Mouse (Mus musculus) kidney, adult 2 months (tissue): ENCODE data around the gene Atxn7l2. TPM values are rescaled to one million over a fixed set of nuclear protein-coding genes. Genes with fewer than 3 reads are reported as not detected.

Experiments used
- DNase-seq: peaks from one replicate; pipeline ENCODE4 v3.0.0; 2021
- H3K27ac ChIP-seq: fragments of 200-500 bp; 2 replicates; pipeline ENCODE4 v1.5.1; 2012; ENCODE audit warnings: low read depth, low read length, control low read depth, inconsistent platforms; ENCODE audit not compliant: insufficient read depth
- H3K27me3 ChIP-seq: fragments of 200-500 bp; replicated peaks from 2 replicates; pipeline ENCODE4 v1.6.1; 2012; ENCODE audit warnings: mild to moderate bottlenecking, moderate library complexity, low read length, inconsistent platforms; ENCODE audit not compliant: control insufficient read depth, insufficient read depth
- H3K36me3 ChIP-seq: fragments of 200-500 bp; 2 replicates; pipeline ENCODE4 v1.6.1; 2012; ENCODE audit warnings: mild to moderate bottlenecking, moderate library complexity, low read length, inconsistent platforms; ENCODE audit not compliant: control insufficient read depth, insufficient read depth
- H3K4me1 ChIP-seq: fragments of 200-500 bp; 2 replicates; pipeline ENCODE4 v1.6.1; 2011; ENCODE audit warnings: low read length; ENCODE audit not compliant: control insufficient read depth, insufficient read depth
- H3K4me3 ChIP-seq: fragments of 200-500 bp; 2 replicates; pipeline ENCODE4 v1.5.1; 2011; ENCODE audit warnings: mild to moderate bottlenecking, low read depth, low read length, control low read depth; ENCODE audit not compliant: insufficient read depth
- CTCF ChIP-seq: fragments of 200-500 bp; conservative IDR thresholded peaks from 2 replicates; pipeline ENCODE4 v1.5.1; 2011; ENCODE audit warnings: low read depth, mild to moderate bottlenecking, control low read depth, low read length, moderate library complexity, mixed read lengths; ENCODE audit not compliant: insufficient read depth, insufficient read length
- POLR2A ChIP-seq: fragments of 200-500 bp; IDR thresholded peaks from one replicate; pipeline ENCODE4 v1.6.1; 2011; ENCODE audit warnings: low read depth, low read length, control low read depth
- WGBS: fragments of 180-500 bp; shearing (Covaris S2); methylation state at CpG from one replicate; pipeline ENCODE4 v1.1.7; 2018; 5-methylcytosine and 5-hydroxymethylcytosine counted together
- polyA plus RNA-seq: library from polyadenylated mRNA; depleted of rRNA; stranded (reverse); fragments of >200 nt; gene quantifications from 2 replicates; pipeline ENCODE4 v1.2.3, GENCODE M21; 2012; rRNA removed

Gene Atxn7l2
- 23.1 and 29.3 TPM in 2 replicates for polyA plus RNA-seq

GRCm38 (mm10) chr3:108210771-108211139 lies at the start of gene Atxn7l2:
Gene Atxn7l2, minus strand, starts transcription at chr3:108210934.
- TF ChIP-seq POLR2A (no peak), CTCF (no peak)
- Histone ChIP-seq H3K36me3 (no peaks in the 10 kb centered on the region), H3K4me1 (peaks cover 6% of the 10 kb centered on the region; the same call in 1 of the 2 replicates), H3K27me3 (no peaks in the 10 kb centered on the region), H3K27ac (peak within 1 kb of the TSS; percentile 54), H3K4me3 (peak within 1 kb of the TSS; percentile 71)
- no peak for DNase-seq
- 1% methylated on average over 14 of the region's 14 CpGs for WGBS

GRCm38 (mm10) chr3:108259319-108259718 lies 48.6 kb upstream of the Atxn7l2 start:
- Histone ChIP-seq H3K27ac (no peak overlapping the region), H3K4me1 (no peaks in the 10 kb centered on the region; the same call in 1 of the 2 replicates), H3K36me3 (peaks cover 1% of the 10 kb centered on the region; the same call in 1 of the 2 replicates), H3K27me3 (no peaks in the 10 kb centered on the region), H3K4me3 (no peak overlapping the region)
- 63% methylated on average over 3 of the region's 3 CpGs for WGBS
- DNase-seq = no peak
- TF ChIP-seq POLR2A = no peak
- TF ChIP-seq CTCF = no peak

GRCm38 (mm10) chr3:108257831-108258500 lies 47.2 kb upstream of the Atxn7l2 start:
- Histone ChIP-seq H3K4me1 (no peaks in the 10 kb centered on the region), H3K27ac (no peak overlapping the region), H3K27me3 (no peaks in the 10 kb centered on the region), H3K4me3 (peak overlapping the region; percentile 81), H3K36me3 (no peaks in the 10 kb centered on the region)
- TF ChIP-seq POLR2A (no peak), CTCF (no peak)
- WGBS = 31% methylated on average over 3 of the region's 3 CpGs
- DNase-seq = no peak

- Histone ChIP-seq H3K27me3 (no peaks in the 10 kb centered on the region), H3K27ac (peak within 1 kb of the TSS; percentile 33; the same call in 1 of the 2 replicates), H3K36me3 (no peaks in the 10 kb centered on the region), H3K4me3 (peak within 1 kb of the TSS; percentile 92), H3K4me1 (no peaks in the 10 kb centered on the region)
- under 1% methylated on average over 79 of the region's 79 CpGs for WGBS
- peak; percentile 98 for DNase-seq
- TF ChIP-seq CTCF (no peak), POLR2A (peak; percentile 19)
Observed at GRCm38 (mm10) chr3:108256719-108257637, 46.2 kb upstream of the Atxn7l2 start, which contains the start of gene Psma5. Gene Psma5, plus strand, starts transcription at chr3:108256926.

- no peak for DNase-seq
- Histone ChIP-seq H3K36me3 (no peaks in the 10 kb centered on the region), H3K4me3 (no peak overlapping the region), H3K4me1 (no peaks in the 10 kb centered on the region), H3K27me3 (no peaks in the 10 kb centered on the region), H3K27ac (no peak overlapping the region)
- 79% methylated on average over 2 of the region's 2 CpGs for WGBS
- TF ChIP-seq CTCF = no peak
- no peak for TF ChIP-seq POLR2A
Observed at GRCm38 (mm10) chr3:108246857-108247256, 36.1 kb upstream of the Atxn7l2 start.

- H3K36me3 ChIP-seq = no peaks in the 10 kb centered on the region
- no peak overlapping the region for H3K27ac ChIP-seq
- H3K4me1 ChIP-seq = no peaks in the 10 kb centered on the region
- WGBS = 88% methylated on average over 3 of the region's 3 CpGs
- TF ChIP-seq POLR2A (no peak), CTCF (no peak)
- H3K27me3 ChIP-seq = no peaks in the 10 kb centered on the region
- no peak overlapping the region for H3K4me3 ChIP-seq
- DNase-seq = no peak
Observed at GRCm38 (mm10) chr3:108241243-108241839, 30.6 kb upstream of the Atxn7l2 start.
